Mouse (Mus musculus): ENCODE results near the gene Unc119b. TPM values are rescaled to one million over a fixed set of nuclear protein-coding genes. Genes with fewer than 3 reads are reported as not detected.
"Not testable (repeated sequence)": the region's sequence is repeated elsewhere in the genome, so short reads cannot be mapped to it uniquely, and the experiment has no call there.

The Unc119b gene
- polyA plus RNA-seq, 1 experiment from 2014 or later, result 35.2 TPM

- no peaks in the 10 kb centered on the region for H3K27me3 ChIP-seq (ENCODE audit: control insufficient read depth, insufficient read depth, low read depth, low read length)
These were observed 17.6 kb upstream of the Unc119b start for GRCm38 (mm10) chr5:115152132-115152956.

GRCm38 (mm10) chr5:115151457-115151856 lies 16.7 kb upstream of the Unc119b start:
- Histone ChIP-seq H3K4me3 (ENCODE audit: low read length) (no peak overlapping the region), H3K4me1 (replicated peaks; ENCODE audit: control insufficient read depth, insufficient read depth, low read length) (peaks cover 42% of the 10 kb centered on the region), H3K9me3 (ENCODE audit: control insufficient read depth, low read length) (no peaks in the 10 kb centered on the region), H3K27ac (ENCODE audit: low read length) (no peak overlapping the region), H3K36me3 (ENCODE audit: control insufficient read depth, insufficient read depth, low read length) (peaks cover 37% of the 10 kb centered on the region), H3K27me3 (ENCODE audit: control insufficient read depth, insufficient read depth, low read depth, low read length) (no peaks in the 10 kb centered on the region), H3K9ac (ENCODE audit: low read length) (no peak overlapping the region), H3K4me2 (ENCODE audit: low read depth, low read length) (no peak overlapping the region)
- ATAC-seq (ENCODE audit: low read depth), result no peak
- 80% methylated on average over 13 of the region's 13 CpGs for WGBS

More at GRCm38 (mm10) chr5:115152132-115152956, 17.6 kb upstream of the Unc119b start:
- peak overlapping the region; percentile 13; the same call in 1 of the 2 replicates for H3K4me2 ChIP-seq (ENCODE audit: low read depth, low read length)
- peak overlapping the region; percentile 64 for H3K27ac ChIP-seq (ENCODE audit: low read length)
- no peak overlapping the region; the same call in 1 of the 2 replicates for H3K4me3 ChIP-seq (ENCODE audit: low read length)
- H3K9ac ChIP-seq (ENCODE audit: low read length), result peak overlapping the region; percentile 16; the same call in 1 of the 2 replicates
- H3K9me3 ChIP-seq (ENCODE audit: control insufficient read depth, low read length), result no peaks in the 10 kb centered on the region
- WGBS, result 20% methylated on average over 8 of the region's 8 CpGs
- peak; percentile 26; the same call in 1 of the 2 replicates for ATAC-seq (ENCODE audit: low read depth)
- H3K36me3 ChIP-seq (ENCODE audit: control insufficient read depth, insufficient read depth, low read length), result peaks cover 31% of the 10 kb centered on the region
- H3K4me1 ChIP-seq (replicated peaks; ENCODE audit: control insufficient read depth, insufficient read depth, low read length), result peaks cover 45% of the 10 kb centered on the region

DNA sequence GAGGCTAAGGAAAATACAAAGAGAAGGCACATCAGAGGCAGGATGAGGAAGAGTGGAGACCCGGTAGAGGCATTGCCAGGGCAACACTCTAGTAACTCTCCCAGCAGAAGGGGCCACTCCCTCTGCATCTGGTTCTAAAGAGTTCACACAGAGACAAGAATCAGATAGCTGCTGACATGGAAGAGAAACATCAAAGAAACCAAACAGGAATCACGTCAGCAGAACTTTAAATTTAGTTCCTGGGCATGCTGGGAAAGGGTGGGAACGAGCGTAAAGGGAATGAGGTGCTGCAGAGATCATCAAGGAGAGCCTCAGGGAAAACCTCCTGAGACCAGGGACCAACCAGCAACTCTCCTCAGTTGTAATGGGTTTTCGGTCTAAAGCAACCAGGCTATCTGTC lies 16.2 kb upstream of the Unc119b start:
- no peak overlapping the region for H3K27ac ChIP-seq (ENCODE audit: low read length)
- no peak overlapping the region for H3K4me2 ChIP-seq (ENCODE audit: low read depth, low read length)
- no peaks in the 10 kb centered on the region for H3K27me3 ChIP-seq (ENCODE audit: control insufficient read depth, insufficient read depth, low read depth, low read length)
- H3K36me3 ChIP-seq (ENCODE audit: control insufficient read depth, insufficient read depth, low read length), result peaks cover 39% of the 10 kb centered on the region
- H3K9ac ChIP-seq (ENCODE audit: low read length), result no peak overlapping the region
- ATAC-seq (ENCODE audit: low read depth), result no peak
- no peak overlapping the region for H3K4me3 ChIP-seq (ENCODE audit: low read length)
- peaks cover 38% of the 10 kb centered on the region for H3K4me1 ChIP-seq (replicated peaks; ENCODE audit: control insufficient read depth, insufficient read depth, low read length)
- 76% methylated on average over 5 of the region's 5 CpGs for WGBS
- no peaks in the 10 kb centered on the region for H3K9me3 ChIP-seq (ENCODE audit: control insufficient read depth, low read length)

GRCm38 (mm10) chr5:115149675-115150459 lies 15.1 kb upstream of the Unc119b start:
- Histone ChIP-seq H3K9me3 (ENCODE audit: control insufficient read depth, low read length) (no peaks in the 10 kb centered on the region), H3K4me3 (ENCODE audit: low read length) (no peak overlapping the region), H3K27me3 (ENCODE audit: control insufficient read depth, insufficient read depth, low read depth, low read length) (no peaks in the 10 kb centered on the region), H3K9ac (ENCODE audit: low read length) (no peak overlapping the region), H3K27ac (ENCODE audit: low read length) (no peak overlapping the region), H3K4me2 (ENCODE audit: low read depth, low read length) (no peak overlapping the region), H3K4me1 (replicated peaks; ENCODE audit: control insufficient read depth, insufficient read depth, low read length) (peaks cover 27% of the 10 kb centered on the region), H3K36me3 (ENCODE audit: control insufficient read depth, insufficient read depth, low read length) (peaks cover 41% of the 10 kb centered on the region)
- ATAC-seq (ENCODE audit: low read depth), result no peak
- WGBS, result 91% methylated on average over 14 of the region's 14 CpGs

DNA sequence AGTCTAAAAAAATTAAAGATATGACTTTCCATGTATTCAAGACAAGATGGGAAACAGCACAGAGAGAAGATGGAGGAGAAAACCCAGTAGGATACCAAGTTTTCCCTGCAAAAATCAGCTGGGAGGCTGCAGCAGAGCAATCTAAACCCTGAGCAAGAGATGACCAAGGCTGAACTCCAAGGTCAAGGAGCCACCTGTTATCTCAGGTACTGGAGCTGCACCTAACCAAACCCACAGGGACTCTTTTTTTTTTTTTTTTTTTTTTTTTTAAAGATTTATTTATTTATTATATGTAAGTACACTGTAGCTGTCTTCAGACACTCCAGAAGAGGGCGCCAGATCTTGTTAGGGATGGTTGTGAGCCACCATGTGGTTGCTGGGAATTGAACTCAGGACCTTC lies 14.1 kb upstream of the Unc119b start:
- ATAC-seq (ENCODE audit: low read depth); H3K27me3 ChIP-seq (ENCODE audit: control insufficient read depth, insufficient read depth, low read depth, low read length); H3K4me2 ChIP-seq (ENCODE audit: low read depth, low read length); H3K27ac ChIP-seq (ENCODE audit: low read length); H3K9ac ChIP-seq (ENCODE audit: low read length); H3K9me3 ChIP-seq (ENCODE audit: control insufficient read depth, low read length); H3K4me3 ChIP-seq (ENCODE audit: low read length): not testable (repeated sequence)
- Histone ChIP-seq H3K4me1 (replicated peaks; ENCODE audit: control insufficient read depth, insufficient read depth, low read length) (peaks cover 18% of the 10 kb centered on the region), H3K36me3 (ENCODE audit: control insufficient read depth, insufficient read depth, low read length) (peaks cover 41% of the 10 kb centered on the region)
- WGBS, result no CpG with 5 or more reads among the region's 1 CpGs

DNA sequence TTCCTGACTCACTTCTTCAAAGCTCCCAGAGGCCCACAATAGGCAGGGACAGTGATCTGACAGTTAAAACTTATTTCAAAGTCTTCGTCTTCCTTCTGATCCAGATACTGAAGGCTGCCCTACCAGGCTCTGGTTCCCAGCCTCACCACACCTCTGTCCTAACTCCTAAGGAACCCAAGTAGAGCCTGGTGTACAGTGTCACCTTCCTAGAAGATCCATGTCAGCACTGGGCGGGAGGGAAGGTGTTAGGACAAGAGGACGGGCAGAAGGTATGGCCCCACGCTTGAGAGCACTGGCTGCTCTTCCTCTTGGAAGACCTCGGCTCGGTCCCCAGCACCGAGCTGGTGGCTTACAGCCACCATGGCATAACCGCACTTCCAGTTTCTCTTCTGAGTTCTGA lies 13.6 kb upstream of the Unc119b start:
- H3K36me3 ChIP-seq (ENCODE audit: control insufficient read depth, insufficient read depth, low read length), result peaks cover 41% of the 10 kb centered on the region
- no peak overlapping the region for H3K9ac ChIP-seq (ENCODE audit: low read length)
- H3K27ac ChIP-seq (ENCODE audit: low read length), result no peak overlapping the region
- no peak for ATAC-seq (ENCODE audit: low read depth)
- H3K4me1 ChIP-seq (replicated peaks; ENCODE audit: control insufficient read depth, insufficient read depth, low read length), result peaks cover 15% of the 10 kb centered on the region
- H3K4me2 ChIP-seq (ENCODE audit: low read depth, low read length), result no peak overlapping the region
- no peaks in the 10 kb centered on the region for H3K9me3 ChIP-seq (ENCODE audit: control insufficient read depth, low read length)
- H3K27me3 ChIP-seq (ENCODE audit: control insufficient read depth, insufficient read depth, low read depth, low read length), result no peaks in the 10 kb centered on the region
- no peak overlapping the region for H3K4me3 ChIP-seq (ENCODE audit: low read length)
- 93% methylated on average over 8 of the region's 8 CpGs for WGBS

- WGBS, result 78% methylated on average over 3 of the region's 3 CpGs
- no peak overlapping the region for H3K27ac ChIP-seq (ENCODE audit: low read length)
- no peak overlapping the region for H3K4me2 ChIP-seq (ENCODE audit: low read depth, low read length)
- no peaks in the 10 kb centered on the region for H3K9me3 ChIP-seq (ENCODE audit: control insufficient read depth, low read length)
- H3K36me3 ChIP-seq (ENCODE audit: control insufficient read depth, insufficient read depth, low read length), result peaks cover 41% of the 10 kb centered on the region
- no peak overlapping the region for H3K4me3 ChIP-seq (ENCODE audit: low read length)
- no peak overlapping the region for H3K9ac ChIP-seq (ENCODE audit: low read length)
- peaks cover 5% of the 10 kb centered on the region for H3K4me1 ChIP-seq (replicated peaks; ENCODE audit: control insufficient read depth, insufficient read depth, low read length)
- H3K27me3 ChIP-seq (ENCODE audit: control insufficient read depth, insufficient read depth, low read depth, low read length), result no peaks in the 10 kb centered on the region
- ATAC-seq (ENCODE audit: low read depth), result no peak
These were observed 12.6 kb upstream of the Unc119b start for GRCm38 (mm10) chr5:115147388-115147787.

DNA sequence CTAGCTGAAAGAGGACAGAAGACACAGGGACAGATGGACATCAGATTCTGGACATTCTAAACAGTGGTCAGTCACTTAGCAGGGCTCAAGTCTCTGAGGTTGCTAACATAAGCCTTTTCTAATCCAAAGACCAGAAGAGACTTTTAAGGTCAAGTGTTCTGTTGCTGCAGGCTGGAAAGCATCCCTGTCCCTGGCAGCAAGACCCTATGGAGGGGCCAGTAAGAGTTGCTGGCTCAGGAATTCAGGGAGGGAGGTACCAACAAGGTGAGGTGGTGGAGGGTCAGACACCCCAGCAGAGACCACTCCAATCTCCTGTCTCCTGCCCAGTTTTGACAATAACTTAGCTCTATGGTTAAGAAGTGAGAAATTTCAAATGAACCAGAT lies 12.0 kb upstream of the Unc119b start:
- Histone ChIP-seq H3K36me3 (ENCODE audit: control insufficient read depth, insufficient read depth, low read length) (peaks cover 41% of the 10 kb centered on the region), H3K9ac (ENCODE audit: low read length) (no peak overlapping the region), H3K27ac (ENCODE audit: low read length) (no peak overlapping the region), H3K4me1 (replicated peaks; ENCODE audit: control insufficient read depth, insufficient read depth, low read length) (no peaks in the 10 kb centered on the region), H3K27me3 (ENCODE audit: control insufficient read depth, insufficient read depth, low read depth, low read length) (no peaks in the 10 kb centered on the region), H3K9me3 (ENCODE audit: control insufficient read depth, low read length) (no peaks in the 10 kb centered on the region), H3K4me3 (ENCODE audit: low read length) (no peak overlapping the region), H3K4me2 (ENCODE audit: low read depth, low read length) (no peak overlapping the region)
- ATAC-seq (ENCODE audit: low read depth), result no peak

- Histone ChIP-seq H3K27me3 (ENCODE audit: control insufficient read depth, insufficient read depth, low read depth, low read length) (no peaks in the 10 kb centered on the region), H3K9ac (ENCODE audit: low read length) (no peak overlapping the region), H3K4me3 (ENCODE audit: low read length) (no peak overlapping the region), H3K27ac (ENCODE audit: low read length) (no peak overlapping the region), H3K9me3 (ENCODE audit: control insufficient read depth, low read length) (no peaks in the 10 kb centered on the region), H3K36me3 (ENCODE audit: control insufficient read depth, insufficient read depth, low read length) (peaks cover 41% of the 10 kb centered on the region), H3K4me2 (ENCODE audit: low read depth, low read length) (no peak overlapping the region), H3K4me1 (replicated peaks; ENCODE audit: control insufficient read depth, insufficient read depth, low read length) (no peaks in the 10 kb centered on the region)
- WGBS, result 73% methylated on average over 6 of the region's 6 CpGs
- no peak for ATAC-seq (ENCODE audit: low read depth)
These were observed 11.4 kb upstream of the Unc119b start for GRCm38 (mm10) chr5:115145976-115146746.

All from lung, embryonic 16.5 days (tissue).